Mouse (Mus musculus) large intestine, adult 2 months (tissue): ENCODE data around the gene 4930433I11Rik. TPM values are rescaled to one million over a fixed set of nuclear protein-coding genes. Genes with fewer than 3 reads are reported as not detected.
"Not testable (repeated sequence)": the region's sequence is repeated elsewhere in the genome, so short reads cannot be mapped to it uniquely, and the experiment has no call there.

ENCODE experiments used
- DNase-seq: peaks from one replicate; pipeline ENCODE4 v3.0.0-alpha.2; 2012; ENCODE audit warnings: low read depth, low spot score
- WGBS: fragments of 180-500 bp; shearing (Covaris S2); methylation state at CpG from one replicate; pipeline ENCODE4 v1.1.7; 2018; 5-methylcytosine and 5-hydroxymethylcytosine counted together
- polyA plus RNA-seq: library from polyadenylated mRNA; depleted of rRNA; stranded (reverse); fragments of >200 nt; gene quantifications from 2 replicates; pipeline ENCODE4 v1.2.3, GENCODE M21; 2012; rRNA removed

The 4930433I11Rik gene
- not detected in 2 replicates for polyA plus RNA-seq

GRCm38 (mm10) chr7:40987243-40987642 lies at the start of gene 4930433I11Rik:
TSS of gene 4930433I11Rik (plus strand) at chr7:40987543.
- WGBS = 88% methylated on average over 1 of the region's 1 CpGs

GRCm38 (mm10) chr7:40939371-40939770 lies 48.0 kb upstream of the 4930433I11Rik start:
- WGBS = 83% methylated on average over 1 of the region's 1 CpGs
- no peak for DNase-seq

More at GRCm38 (mm10) chr7:40987243-40987642, at the start of gene 4930433I11Rik:
- DNase-seq = no peak

- 44% methylated on average over 3 of the region's 3 CpGs for WGBS
- no peak for DNase-seq
These were observed 45.0 kb upstream of the 4930433I11Rik start for GRCm38 (mm10) chr7:40942233-40942935.

GRCm38 (mm10) chr7:41032419-41032818 lies 45.1 kb downstream of the 4930433I11Rik start, which contains the start of gene Gm4884:
TSS of gene Gm4884 (plus strand) at chr7:41032719.
- whole genome bisulfite sequencing = 93% methylated on average over 1 of the region's 1 CpGs
- not testable (repeated sequence) for DNase-seq

GRCm38 (mm10) chr7:41044058-41044457 lies 56.7 kb downstream of the 4930433I11Rik start:
- 55% methylated on average over 3 of the region's 3 CpGs for WGBS
- not testable (repeated sequence) for DNase-seq

Other genes with a start within 250 kb of the 4930433I11Rik start
- gene Vstm2b, start 89.2 kb upstream of the 4930433I11Rik start, polyA plus RNA-seq = 0.12 and 0.47 TPM in 2 replicates
- gene Gm4884, start 45.2 kb downstream of the 4930433I11Rik start, polyA plus RNA-seq = not detected in 2 replicates
- not detected in 2 replicates for gene Gm5592, start 166.3 kb downstream of the 4930433I11Rik start, polyA plus RNA-seq